Mouse (Mus musculus): ENCODE measurements around the gene Hnrnpa3. TPM values are rescaled to one million over a fixed set of nuclear protein-coding genes. Genes with fewer than 3 reads are reported as not detected.
A peak's percentile ranks its signal among the peaks of the same experiment; 100 is the strongest.

The Hnrnpa3 gene
- total and polyA plus RNA-seq, 3 experiments: 126 to 437 (median 342) TPM

DNA sequence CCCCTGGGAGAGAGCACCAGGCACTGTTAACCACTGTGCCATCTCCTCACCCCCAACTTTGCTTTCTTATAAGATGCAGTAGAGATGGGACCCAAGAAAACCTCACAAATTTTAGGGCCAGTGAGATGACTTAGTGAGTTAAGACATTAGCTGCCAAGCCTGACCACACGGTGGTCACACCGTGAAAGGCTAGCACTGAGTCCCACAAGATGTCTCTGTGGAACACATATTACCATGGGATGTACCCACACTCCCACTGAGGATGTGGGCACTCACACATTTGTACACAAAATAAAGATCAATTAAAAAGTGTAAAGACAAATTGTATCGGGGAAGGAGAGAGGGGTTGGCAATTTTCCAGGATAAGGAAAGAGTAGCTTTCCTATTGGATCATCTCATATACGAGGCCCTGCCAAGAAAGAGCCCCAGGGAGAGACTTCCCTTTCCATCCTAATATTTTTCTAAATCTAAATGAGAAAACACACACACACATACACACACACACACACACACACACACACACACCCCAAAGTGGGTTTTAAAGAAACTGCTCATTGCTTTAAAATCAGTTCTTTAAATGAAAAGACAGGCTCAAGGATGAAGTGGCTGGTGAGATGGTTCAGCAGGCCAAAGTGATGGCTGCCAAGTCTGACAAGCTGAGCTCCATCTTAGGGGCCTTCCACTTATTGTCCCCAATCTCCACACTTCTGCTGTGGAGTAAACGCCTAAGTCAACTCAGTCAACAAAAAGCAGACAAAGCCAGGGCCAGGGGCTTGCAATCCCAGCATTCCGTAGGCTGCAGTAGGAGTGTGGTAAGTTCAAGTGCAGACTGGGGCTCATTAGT, 32.2 kb upstream of the Hnrnpa3 start:
- no peak overlapping the region for H3K4me3 ChIP-seq (ENCODE audit: control insufficient read depth in 1 of 2, insufficient read depth in 1 of 2, low read depth in 2 of 2, low read length in 2 of 2)
- no peaks in the 10 kb centered on the region for H3K79me2 ChIP-seq (ENCODE audit: control insufficient read depth, insufficient read depth, low read length, poor library complexity)
- peaks cover 0 to 4% of the 10 kb centered on the region in 2 experiments; a peak in 2 of 4 replicates for H3K36me3 ChIP-seq (ENCODE audit: control insufficient read depth in 1 of 2, insufficient read depth in 2 of 2, low read length in 2 of 2)
- H3K27me3 ChIP-seq (ENCODE audit: control insufficient read depth in 1 of 2, insufficient read depth in 2 of 2, low read length in 2 of 2): peaks cover 0 to under 1% of the 10 kb centered on the region in 2 experiments; a peak in 1 of 4 replicates
- DNase-seq (ENCODE audit: low read depth, low spot score): no peak
- no peak overlapping the region for H3K27ac ChIP-seq (ENCODE audit: control insufficient read depth, low read depth, low read length)
- no peak overlapping the region for H3K9ac ChIP-seq (ENCODE audit: control insufficient read depth, low read depth, low read length, poor library complexity, severe bottlenecking)
- H3K4me1 ChIP-seq (ENCODE audit: control insufficient read depth in 1 of 2, insufficient read depth in 2 of 2, low read length in 2 of 2): peaks cover 3% of the 10 kb centered on the region in 2 experiments; a peak in 3 of 4 replicates
- H3K9me3 ChIP-seq (replicated peaks; ENCODE audit: insufficient read depth, low read length): no peaks in the 10 kb centered on the region
- TF ChIP-seq TCF12 (IDR thresholded peaks at IDR 0.05; ENCODE audit: low read depth, low read length): no peak

DNA sequence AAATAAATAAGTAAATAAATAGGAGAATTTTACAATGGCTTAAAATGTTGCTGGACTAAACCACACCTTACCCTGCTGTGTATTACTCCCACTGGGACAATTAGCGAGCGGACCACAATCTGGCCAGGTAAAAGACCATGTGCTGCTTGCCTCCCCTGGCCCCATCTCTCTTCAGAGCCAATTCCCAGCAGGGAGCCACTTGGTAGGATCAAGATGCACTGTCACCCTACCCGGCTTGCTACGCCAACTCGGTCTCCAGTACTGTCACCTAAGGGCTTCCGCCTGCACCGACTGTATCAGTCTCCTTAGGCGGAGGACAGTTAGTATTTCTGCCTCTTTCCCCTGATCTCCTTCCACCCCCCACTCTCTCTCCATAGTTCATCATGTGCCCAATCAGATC, 30.6 kb upstream of the Hnrnpa3 start:
- Histone ChIP-seq H3K27me3 (ENCODE audit: control insufficient read depth in 1 of 2, insufficient read depth in 2 of 2, low read length in 2 of 2) (no peaks in the 10 kb centered on the region), H3K4me3 (ENCODE audit: control insufficient read depth in 1 of 2, insufficient read depth in 1 of 2, low read depth in 2 of 2, low read length in 2 of 2) (no peak overlapping the region), H3K79me2 (ENCODE audit: control insufficient read depth, insufficient read depth, low read length, poor library complexity) (no peaks in the 10 kb centered on the region), H3K27ac (ENCODE audit: control insufficient read depth, low read depth, low read length) (no peak overlapping the region), H3K4me1 (ENCODE audit: control insufficient read depth in 1 of 2, insufficient read depth in 2 of 2, low read length in 2 of 2) (peaks cover 3 to 6% of the 10 kb centered on the region in 2 experiments; a peak in 3 of 4 replicates), H3K9me3 (replicated peaks; ENCODE audit: insufficient read depth, low read length) (no peaks in the 10 kb centered on the region), H3K36me3 (ENCODE audit: control insufficient read depth in 1 of 2, insufficient read depth in 2 of 2, low read length in 2 of 2) (peaks cover 0 to 4% of the 10 kb centered on the region in 2 experiments; a peak in 2 of 4 replicates), H3K9ac (ENCODE audit: control insufficient read depth, low read depth, low read length, poor library complexity, severe bottlenecking) (no peak overlapping the region)
- no peak for TF ChIP-seq ETS1 (IDR thresholded peaks at IDR 0.05; ENCODE audit: low read depth, low read length)
- TF ChIP-seq CHD1 (IDR thresholded peaks at IDR 0.05; ENCODE audit: low read depth, low read length): no peak
- TF ChIP-seq E2F4 (IDR thresholded peaks at IDR 0.05; ENCODE audit: borderline replicate concordance, low read depth, low read length): no peak
- TF ChIP-seq KAT2A (conservative IDR thresholded peaks at IDR 0.05; ENCODE audit: low read depth, low read length): no peak
- no peak for TF ChIP-seq SIN3A (IDR thresholded peaks at IDR 0.05; ENCODE audit: low read length)
- no peak for DNase-seq (ENCODE audit: low read depth, low spot score)

DNA sequence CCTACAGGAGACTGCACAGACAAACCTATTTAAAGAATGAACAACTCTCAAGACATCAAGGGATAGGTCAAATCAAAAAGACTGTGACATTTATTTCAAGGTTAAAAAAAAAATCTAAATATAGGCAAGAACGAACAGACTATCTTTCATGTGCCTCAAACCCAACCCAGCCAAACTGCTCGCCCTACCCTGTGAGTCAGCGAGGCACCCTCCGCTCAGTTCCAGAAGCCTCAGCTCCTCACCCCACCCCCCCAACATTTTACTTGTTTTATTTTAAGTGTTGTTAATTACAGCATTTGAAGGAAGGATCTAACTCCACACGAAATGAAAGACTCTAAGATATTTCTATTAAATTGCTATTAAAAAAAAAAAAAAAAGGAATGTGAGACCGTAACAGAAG, 27.6 kb upstream of the Hnrnpa3 start:
- Histone ChIP-seq H3K4me3 (ENCODE audit: control insufficient read depth in 1 of 2, insufficient read depth in 1 of 2, low read depth in 2 of 2, low read length in 2 of 2) (peak overlapping the region in 1 of 2 experiments; percentile 36; a peak in 1 of 4 replicates), H3K27me3 (ENCODE audit: control insufficient read depth in 1 of 2, insufficient read depth in 2 of 2, low read length in 2 of 2) (no peaks in the 10 kb centered on the region), H3K79me2 (ENCODE audit: control insufficient read depth, insufficient read depth, low read length, poor library complexity) (no peaks in the 10 kb centered on the region), H3K9me3 (replicated peaks; ENCODE audit: insufficient read depth, low read length) (no peaks in the 10 kb centered on the region), H3K4me1 (ENCODE audit: control insufficient read depth in 1 of 2, insufficient read depth in 2 of 2, low read length in 2 of 2) (peaks cover 3 to 6% of the 10 kb centered on the region in 2 experiments; a peak in 3 of 4 replicates), H3K36me3 (ENCODE audit: control insufficient read depth in 1 of 2, insufficient read depth in 2 of 2, low read length in 2 of 2) (peaks cover 0 to 4% of the 10 kb centered on the region in 2 experiments; a peak in 2 of 4 replicates), H3K27ac (ENCODE audit: control insufficient read depth, low read depth, low read length) (no peak overlapping the region; the same call in 1 of the 2 replicates), H3K9ac (ENCODE audit: control insufficient read depth, low read depth, low read length, poor library complexity, severe bottlenecking) (peak overlapping the region; percentile 53)
- no peak for TF ChIP-seq MAZ (IDR thresholded peaks at IDR 0.05; ENCODE audit: low read depth, low read length)
- TF ChIP-seq ETS1 (IDR thresholded peaks at IDR 0.05; ENCODE audit: low read depth, low read length): no peak
- 0 out of 2 replicates have a peak, but pooled peaks have one; percentile 44 for TF ChIP-seq ZNF384 (IDR thresholded peaks at IDR 0.05; ENCODE audit: low read depth, low read length)
- peak; percentile 71 for DNase-seq (ENCODE audit: low read depth, low spot score)
